Mouse (Mus musculus) left cerebral cortex, postnatal 14 days (tissue): ENCODE data around the gene Mthfd2l. TPM values are rescaled to one million over a fixed set of nuclear protein-coding genes. Genes with fewer than 3 reads are reported as not detected.
A peak's percentile ranks its signal among the peaks of the same experiment; 100 is the strongest.

Source experiments
- DNase-seq, 2 experiments: peaks; one replicate each; pipeline ENCODE4 v3.0.0; 2021 to 2022; ENCODE audit warnings: low spot score in 2 of 2, mixed read lengths in 1 of 2
- intact Hi-C: fragments of 180-260 bp; cut with DNase I; formaldehyde crosslinking; loops from one replicate; pipeline ENCODE4 v1.15.1; 2025
- total RNA-seq, 2 experiments: library from RNA; stranded (reverse); gene quantifications; 2 replicates each; pipeline ENCODE4 v1.2.3; 2021

Mthfd2l gene
- total RNA-seq, 2 experiments from 2014 or later, result 10.7 to 15.7 TPM

DNA sequence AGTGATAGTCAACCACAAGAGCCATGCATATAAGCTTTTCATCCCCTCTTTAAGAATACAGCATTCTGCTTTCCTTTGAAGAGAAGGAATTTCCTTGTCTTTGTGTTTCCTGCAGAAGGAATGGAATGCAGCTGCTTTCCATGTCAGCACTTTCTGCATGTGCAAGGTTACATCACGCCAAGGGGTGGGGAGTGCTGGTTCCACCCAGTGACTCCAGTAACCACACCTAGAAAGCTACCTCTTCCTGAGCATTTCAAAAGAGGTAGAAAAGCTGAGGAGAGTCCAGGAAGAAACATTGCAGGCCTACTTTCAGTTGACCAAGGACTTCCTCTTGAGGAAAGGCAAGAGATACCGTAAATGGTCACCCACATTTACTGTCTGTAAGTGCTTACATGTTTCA, 104.4 kb downstream of the Mthfd2l start:
- DNase-seq, result no peak
- intact Hi-C loops, result no loop called here

DNA sequence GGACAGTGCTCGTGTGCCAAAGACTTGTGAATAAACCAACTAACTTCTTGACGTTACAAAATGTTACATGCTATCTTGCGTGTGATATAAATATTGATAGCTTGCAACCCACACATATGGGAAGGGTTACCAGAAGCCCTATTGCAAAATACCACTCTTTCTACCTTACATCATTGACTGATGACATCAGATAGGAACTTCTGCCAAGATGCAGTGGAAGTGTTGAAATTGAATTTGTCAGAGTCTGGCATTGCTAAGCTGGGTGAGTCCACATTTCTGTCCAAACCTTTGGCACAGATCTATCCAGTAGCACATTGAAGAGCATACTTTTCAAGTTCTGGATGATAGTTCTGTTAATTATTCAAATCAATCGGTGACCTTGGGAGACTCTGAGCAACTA, 105.7 kb downstream of the Mthfd2l start:
- no peak for DNase-seq
- intact Hi-C loops, result no loop called here

DNA sequence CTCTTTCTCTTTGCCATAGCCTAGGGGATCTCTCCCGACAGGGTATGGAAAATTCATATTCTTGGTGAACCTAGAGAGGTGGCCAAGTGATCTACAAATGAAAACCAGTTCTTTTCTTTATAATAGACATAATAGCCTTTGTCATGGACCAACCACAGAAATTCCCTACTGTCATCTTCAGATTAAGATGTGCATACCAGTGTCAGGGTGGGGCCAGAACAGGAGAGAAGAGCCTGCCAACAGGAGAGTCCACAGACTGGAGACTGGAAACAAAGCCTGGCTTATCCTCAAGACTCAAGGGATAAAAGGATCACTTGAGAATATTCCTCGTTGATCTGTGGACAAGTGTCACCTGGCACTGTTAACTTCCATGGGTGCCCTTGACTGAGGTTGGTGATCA, 106.8 kb downstream of the Mthfd2l start:
- DNase-seq, result no peak
- intact Hi-C loops, result no loop called here

DNA sequence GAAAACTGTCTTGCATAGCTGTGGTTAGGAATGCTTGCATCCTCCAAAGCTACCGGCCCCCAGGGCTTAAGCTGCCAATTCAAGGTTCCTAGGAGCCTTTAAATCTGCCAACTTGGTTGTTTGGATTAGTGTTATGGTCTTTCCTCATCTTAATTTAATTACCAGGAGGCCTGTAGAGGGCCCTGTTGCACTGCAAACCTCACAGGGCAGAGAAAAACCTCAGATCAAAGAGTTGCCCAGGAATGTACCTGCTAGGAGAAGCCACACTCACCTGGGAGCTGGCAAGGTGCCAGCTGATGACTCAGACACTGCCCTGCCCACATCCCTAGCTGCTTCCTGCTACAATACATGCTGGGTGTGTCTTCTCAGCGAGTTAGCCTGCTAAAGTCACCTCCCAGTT, 107.6 kb downstream of the Mthfd2l start:
- peak in 1 of 2 experiments; percentile 4 for DNase-seq
- intact Hi-C loops, result no loop called here

DNA sequence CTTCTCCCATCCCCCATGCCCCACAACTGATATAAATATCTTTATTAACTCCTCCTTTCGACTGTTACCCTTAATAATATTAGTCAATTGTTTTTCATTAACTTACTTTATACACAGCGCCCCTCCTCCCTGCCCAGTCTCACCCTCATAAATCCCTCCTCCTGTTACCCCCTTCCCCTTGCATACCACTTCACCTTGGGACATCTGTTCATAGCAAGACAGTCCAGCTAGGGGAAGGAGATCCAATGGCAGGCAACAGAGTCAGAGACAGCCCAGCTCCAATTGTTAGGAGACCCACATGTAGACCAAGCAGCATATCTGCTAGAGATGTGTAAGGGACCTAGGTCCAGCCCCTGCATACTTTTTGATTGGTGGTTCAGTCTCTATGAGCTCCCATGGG, 108.0 kb downstream of the Mthfd2l start:
- intact Hi-C loops, result no loop called here
- DNase-seq, result no peak

DNA sequence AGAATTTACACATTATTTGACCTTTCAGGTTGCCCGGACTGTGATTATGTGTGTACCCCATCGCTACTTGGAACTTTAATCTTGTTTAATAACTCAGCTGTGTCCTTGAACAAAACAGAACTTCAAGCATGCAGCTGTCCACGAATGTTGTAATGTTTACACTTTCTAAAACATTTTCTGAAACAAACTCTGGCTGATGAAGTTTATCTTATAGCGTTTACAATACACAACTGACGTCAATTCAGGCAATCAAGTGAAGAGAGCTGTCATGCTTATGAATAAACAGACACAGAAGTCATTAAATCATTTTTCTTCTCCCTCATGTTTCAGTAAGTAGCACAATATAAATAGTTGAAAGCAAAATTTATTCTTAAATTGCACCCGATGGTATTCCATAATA, 117.1 kb downstream of the Mthfd2l start:
- intact Hi-C loops, result no loop called here
- no peak for DNase-seq

DNA sequence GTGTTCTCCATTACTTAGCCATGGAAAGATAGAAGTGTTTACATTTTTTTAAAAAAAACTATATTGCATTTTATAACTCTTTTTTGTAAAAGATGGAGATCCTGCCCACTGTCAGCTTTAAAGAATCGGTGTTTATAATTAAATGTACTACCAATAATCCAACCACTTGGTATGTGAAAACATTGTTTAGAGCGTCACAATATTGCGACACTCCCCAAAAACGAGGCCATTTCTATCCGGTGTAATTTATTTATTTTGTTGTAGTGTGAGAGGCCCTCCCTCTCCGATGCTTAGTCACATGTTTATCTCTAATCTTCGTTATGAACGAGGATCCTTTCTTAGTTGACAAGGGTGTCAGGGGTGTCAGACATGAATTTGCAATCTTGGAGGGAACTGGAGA, 117.5 kb downstream of the Mthfd2l start:
- intact Hi-C loops, result no loop called here
- no peak for DNase-seq

Other genes with a start within 250 kb of the Mthfd2l start
- gene Cxcl5, start 171.8 kb upstream of the Mthfd2l start, total RNA-seq, result under 1 TPM; 0.22 to 0.27 TPM
- gene Ppbp, start 162.6 kb upstream of the Mthfd2l start, total RNA-seq, result under 1 TPM in 1 of 2 experiments, not detected in 1; 0.66 TPM
- gene Pf4, start 158.7 kb upstream of the Mthfd2l start, total RNA-seq, result 1 to 10 TPM; 4.7 to 5.2 TPM
- gene Cxcl3, start 145.0 kb upstream of the Mthfd2l start, total RNA-seq, result not detected
- not detected for gene Cxcl15, start 136.6 kb upstream of the Mthfd2l start, total RNA-seq
- gene Cxcl1, start 39.9 kb upstream of the Mthfd2l start, total RNA-seq, result under 1 TPM in 1 of 2 experiments, not detected in 1; 0.49 TPM
- gene Cxcl2, start 27.2 kb upstream of the Mthfd2l start, total RNA-seq, result not detected
- not detected for gene Epgn, start 96.3 kb downstream of the Mthfd2l start, total RNA-seq
- gene Ereg, start 143.5 kb downstream of the Mthfd2l start, total RNA-seq, result not detected
- gene Areg, start 208.5 kb downstream of the Mthfd2l start, total RNA-seq, result not detected